Mouse (Mus musculus) cerebellum, adult 2 months (tissue): ENCODE measurements around the gene Map1lc3b.

Experiments
- CTCF ChIP-seq: fragments of 200-500 bp; IDR thresholded peaks from 2 replicates; pipeline ENCODE4 v1.5.1; 2011; ENCODE audit warnings: low read depth, mild to moderate bottlenecking, control low read depth, low read length, moderate library complexity, borderline replicate concordance; ENCODE audit not compliant: insufficient read depth
- POLR2A ChIP-seq: fragments of 200-500 bp; IDR thresholded peaks from 2 replicates; pipeline ENCODE4 v1.6.1; 2011; ENCODE audit warnings: low read length, control low read depth, borderline replicate concordance; ENCODE audit not compliant: insufficient read depth

DNA sequence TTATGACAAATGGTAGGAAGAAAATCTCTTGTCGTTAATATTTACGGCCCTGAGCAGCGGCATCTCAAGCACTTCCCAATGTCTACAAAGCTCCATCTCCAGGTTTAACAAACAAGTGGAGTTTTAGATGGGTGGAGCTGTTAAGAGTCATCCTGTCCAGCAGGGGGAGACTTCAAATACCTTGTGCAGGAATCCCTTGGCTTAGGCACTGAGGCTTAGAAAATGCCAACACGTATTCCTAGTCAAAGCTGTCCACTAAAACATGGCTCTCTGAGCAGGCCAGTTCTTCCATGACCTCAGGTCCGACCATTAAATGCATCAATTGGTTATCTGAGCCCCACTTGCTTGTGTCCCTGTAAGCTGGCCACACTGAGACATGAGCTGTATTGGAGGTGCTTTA, 17.5 kb downstream of the Map1lc3b start:
- TF ChIP-seq CTCF (no peak), POLR2A (no peak)
